Mouse (Mus musculus) gastrocnemius, postnatal 4 days (tissue): Measurements from ENCODE around the gene Top3a. TPM values are rescaled to one million over a fixed set of nuclear protein-coding genes. Genes with fewer than 3 reads are reported as not detected.

Source experiments
- DNase-seq, 2 experiments: peaks; one replicate each; pipeline ENCODE4 v3.0.0; 2021 to 2022; ENCODE audit warnings: low spot score in 2 of 2, mixed read lengths in 2 of 2
- total RNA-seq, 2 experiments: library from RNA; stranded (reverse); gene quantifications; 2 replicates each; pipeline ENCODE4 v1.2.3; 2021

The Top3a gene
- total RNA-seq, 2 experiments from 2014 or later = 9.4 to 10.6 TPM

DNA sequence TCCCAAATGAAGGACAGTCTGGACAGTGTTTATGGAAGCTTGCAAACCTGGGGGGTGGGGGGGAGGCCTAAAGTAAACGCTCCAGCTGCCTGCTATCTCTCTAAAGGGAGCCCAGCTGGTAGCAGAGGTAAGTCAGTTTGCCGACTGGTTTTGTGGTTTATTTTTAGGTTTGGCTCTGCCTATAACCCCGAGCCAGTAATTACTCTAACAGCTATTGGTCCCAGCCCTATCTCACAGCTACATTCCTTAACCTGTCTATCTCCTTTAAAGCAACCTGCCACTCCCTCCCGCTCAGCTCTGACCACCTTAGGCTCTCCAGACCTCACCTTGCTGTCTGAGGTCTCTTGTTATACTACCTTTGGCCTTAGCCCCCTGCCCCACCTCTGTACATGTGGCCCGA is 57.9 kb downstream of the Top3a start:
- no peak for DNase-seq

DNA sequence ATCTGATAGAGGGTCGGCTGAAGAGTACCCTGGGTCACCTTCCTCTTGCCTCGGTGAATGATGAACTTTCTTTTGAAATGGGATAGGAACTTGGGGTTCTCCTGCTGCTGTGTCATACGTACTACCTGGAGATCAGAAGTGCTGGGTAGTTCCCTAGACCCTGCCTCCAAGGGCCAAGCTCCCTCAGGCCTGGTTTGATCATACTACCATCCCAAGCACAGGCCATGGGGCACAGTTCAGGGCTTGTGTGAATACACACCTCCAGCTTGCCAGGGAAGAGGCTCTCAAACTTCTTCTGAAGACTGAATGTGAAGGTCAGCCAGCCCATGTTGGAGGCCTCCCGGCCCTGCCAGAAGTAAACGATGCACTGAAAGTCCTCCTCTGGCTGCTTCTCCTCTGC is 61.3 kb downstream of the Top3a start:
- no peak for DNase-seq

DNA sequence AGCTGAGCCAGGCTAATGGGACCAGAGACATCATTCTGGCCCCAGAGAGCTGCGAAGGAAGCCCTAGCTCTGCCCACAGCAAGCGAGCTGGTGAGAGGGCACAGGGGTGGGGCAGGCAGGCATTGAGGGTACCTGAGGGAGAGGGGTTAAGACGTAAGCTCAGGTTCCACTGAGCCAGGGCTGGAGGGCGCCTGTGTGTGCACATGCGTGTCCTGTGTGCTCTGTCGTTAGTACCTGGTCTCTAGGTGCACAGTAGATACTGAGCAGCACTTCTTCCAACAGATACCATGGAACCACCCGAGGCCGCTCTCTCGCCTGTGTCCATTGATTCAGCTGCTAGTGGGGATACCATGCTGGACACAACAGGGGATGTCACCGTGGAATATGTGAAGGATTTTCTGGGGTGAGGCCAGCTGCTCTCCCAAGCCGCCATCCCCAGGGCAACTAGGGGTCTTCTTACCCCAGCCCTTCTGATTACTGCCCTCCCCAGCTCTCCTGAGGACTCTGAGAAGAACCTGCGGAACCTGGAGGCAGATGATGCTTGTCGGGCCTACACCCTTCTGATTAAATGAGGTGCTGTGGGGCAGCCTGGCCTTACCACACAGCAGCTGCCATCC is 64.4 kb downstream of the Top3a start:
- DNase-seq = no peak

DNA sequence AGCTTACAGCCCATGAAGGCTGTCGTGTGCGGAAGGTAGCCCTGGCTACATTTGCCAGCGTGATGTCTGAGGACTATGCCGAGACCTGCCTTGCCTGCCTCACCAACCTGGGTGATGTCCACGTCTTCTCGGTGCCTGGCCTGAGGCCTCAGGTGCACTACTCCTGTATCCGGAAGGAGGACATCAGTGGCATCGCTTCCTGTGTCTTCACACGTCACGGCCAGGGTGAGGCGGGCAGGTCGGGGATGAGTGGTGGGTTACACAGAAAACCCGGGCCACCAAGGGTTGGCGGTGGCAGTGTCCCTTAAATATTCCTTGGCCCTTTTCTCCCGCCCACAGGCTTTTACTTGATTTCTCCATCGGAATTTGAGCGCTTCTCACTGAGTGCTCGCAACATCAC is 65.1 kb downstream of the Top3a start:
- no peak for DNase-seq

DNA sequence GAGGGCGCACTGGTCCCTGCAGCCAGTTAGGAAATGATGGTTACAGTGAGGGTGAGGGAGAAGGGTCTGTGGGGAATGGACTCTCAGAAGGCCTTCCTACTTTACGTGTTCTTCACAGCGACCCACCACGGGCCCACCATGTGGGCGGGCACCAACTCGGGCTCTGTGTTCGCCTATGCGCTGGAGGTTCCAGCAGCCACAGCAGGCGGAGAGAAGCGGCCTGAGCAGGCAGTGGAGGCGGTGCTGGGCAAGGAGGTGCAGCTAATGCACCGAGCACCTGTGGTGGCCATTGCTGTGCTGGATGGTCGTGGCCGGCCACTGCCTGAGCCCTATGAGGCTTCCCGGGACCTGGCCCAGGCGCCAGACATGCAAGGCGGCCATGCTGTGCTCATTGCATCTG is 65.9 kb downstream of the Top3a start:
- DNase-seq = no peak

DNA sequence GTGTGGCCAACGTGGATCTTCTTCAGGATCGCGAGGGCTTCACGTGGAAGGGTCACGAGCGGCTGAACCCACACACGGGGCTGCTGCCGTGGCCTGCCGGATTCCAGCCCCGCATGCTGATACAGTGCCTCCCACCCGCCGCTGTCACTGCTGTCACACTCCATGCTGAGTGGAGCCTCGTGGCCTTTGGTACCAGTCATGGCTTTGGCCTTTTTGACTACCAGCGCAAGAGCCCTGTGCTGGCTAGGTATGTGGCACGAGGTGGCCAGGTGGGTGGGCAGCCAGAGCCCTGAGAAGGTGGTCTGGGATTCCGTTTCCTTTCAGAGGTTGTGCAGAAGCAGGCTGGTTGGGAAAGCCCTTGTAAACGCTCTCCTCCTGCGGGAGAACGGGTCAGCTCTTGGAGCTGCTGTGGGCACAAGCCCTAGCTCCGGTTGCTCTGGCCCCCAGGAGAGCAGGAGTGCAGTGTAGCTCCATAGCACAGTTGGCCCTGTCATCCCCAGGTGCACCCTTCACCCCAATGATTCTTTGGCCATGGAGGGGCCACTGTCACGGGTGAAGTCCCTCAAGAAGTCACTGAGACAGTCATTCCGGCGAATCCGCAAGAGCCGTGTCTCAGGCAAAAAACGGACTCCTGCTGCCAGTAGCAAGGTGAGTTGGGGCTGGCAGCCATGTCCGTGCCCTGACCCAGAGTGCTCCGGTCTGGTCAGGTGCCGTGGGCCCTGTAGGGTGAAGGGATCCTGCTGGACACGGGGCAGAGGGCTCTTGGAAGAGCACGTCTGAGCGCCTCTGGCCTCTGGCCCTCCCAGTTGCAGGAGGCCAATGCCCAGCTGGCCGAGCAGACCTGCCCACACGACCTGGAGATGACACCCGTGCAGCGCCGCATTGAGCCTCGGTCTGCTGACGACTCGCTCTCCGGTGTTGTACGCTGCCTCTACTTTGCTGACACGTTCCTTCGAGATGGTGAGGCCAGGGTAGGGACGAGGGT is 67.4 kb downstream of the Top3a start:
- DNase-seq = peak in 1 of 2 experiments; percentile 7

DNA sequence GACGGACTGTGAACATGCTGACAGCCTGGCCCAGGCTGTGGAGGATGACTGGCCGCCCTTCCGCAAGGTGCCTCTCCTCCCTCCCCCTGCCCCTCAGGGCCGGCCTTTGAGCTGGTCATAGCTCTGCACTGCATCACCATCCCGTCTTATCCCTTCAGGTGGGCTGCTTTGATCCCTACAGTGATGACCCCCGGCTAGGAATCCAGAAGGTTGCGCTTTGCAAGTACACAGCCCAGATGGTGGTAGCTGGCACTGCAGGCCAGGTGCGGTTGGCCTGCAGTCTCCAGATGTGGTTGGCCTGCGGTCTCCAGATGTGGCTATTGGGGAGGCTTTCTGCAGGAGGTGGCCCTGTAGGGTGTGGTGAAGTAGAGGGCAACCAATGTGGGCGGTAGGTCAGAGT is 68.5 kb downstream of the Top3a start:
- no peak for DNase-seq

DNA sequence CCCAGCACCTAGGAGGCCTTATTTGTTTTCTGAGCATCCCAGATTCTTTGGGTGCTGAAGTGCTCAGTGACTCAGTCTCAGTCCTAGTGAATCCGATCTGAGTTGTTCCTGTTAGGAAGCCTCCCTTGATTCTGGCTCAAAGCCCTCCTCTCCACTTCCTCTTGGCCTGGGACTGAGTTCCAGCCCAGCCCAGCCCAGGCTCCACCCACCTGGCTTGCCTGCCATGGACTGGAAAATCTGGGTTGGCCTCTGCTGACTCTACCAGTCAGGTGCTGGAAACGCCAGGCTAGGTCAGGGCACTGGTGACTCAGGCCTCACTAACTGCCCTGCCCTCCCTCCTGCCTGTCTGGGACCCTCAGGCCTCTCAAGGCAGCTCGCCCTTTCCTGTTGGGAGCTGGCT is 69.5 kb downstream of the Top3a start:
- DNase-seq = peak; percentile 64 to 83

DNA sequence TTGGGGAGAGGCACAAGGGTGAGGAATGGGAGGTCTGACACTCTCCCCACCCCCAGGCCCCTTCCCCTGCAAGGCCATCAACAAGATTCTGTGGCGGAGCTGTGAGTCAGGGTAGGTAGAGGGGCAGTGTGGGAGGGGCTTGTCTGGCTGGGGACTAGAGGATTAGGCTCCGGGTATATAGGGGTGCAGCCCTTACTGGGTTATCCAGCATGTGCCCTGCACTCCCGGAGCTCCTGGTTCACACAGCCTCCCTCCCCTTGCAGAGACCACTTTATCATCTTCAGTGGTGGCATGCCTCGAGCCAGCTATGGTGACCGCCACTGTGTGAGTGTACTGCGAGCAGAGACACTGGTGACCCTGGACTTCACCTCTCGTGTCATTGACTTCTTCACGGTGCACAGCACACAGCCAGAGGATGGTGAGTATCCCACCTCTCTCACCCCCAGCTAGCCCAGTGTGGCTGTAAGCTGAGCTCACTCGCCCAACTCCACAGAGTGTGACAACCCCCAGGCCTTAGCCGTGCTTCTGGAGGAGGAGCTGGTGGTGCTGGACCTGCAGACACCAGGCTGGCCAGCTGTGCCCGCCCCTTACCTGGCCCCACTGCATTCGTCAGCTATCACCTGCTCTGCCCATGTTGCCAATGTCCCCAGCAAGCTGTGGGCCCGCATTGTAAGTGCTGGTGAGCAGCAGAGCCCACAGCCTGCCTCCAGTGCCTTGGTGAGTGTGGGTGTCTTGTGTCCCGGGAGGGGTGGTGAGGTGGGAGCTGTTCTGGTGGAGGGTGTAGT is 70.3 kb downstream of the Top3a start:
- peak in 1 of 2 experiments; percentile 13 for DNase-seq

DNA sequence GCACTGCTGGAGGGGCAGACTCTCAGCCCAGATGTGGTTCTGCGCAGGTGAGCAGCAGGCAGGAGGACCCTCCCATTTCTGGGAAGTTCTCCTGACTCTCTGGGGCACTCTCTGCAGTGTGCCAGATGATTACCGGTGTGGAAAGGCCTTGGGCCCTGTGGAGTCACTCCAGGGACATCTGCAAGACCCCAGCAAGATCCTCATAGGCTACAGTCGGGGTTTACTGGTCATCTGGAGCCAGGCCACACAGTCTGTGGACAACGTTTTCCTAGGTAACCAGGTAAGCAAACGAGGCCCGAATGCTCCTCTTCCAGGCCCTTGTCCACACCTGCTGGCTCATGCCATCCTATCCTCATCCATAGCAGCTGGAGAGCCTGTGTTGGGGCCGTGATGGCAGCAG is 71.1 kb downstream of the Top3a start:
- no peak for DNase-seq

DNA sequence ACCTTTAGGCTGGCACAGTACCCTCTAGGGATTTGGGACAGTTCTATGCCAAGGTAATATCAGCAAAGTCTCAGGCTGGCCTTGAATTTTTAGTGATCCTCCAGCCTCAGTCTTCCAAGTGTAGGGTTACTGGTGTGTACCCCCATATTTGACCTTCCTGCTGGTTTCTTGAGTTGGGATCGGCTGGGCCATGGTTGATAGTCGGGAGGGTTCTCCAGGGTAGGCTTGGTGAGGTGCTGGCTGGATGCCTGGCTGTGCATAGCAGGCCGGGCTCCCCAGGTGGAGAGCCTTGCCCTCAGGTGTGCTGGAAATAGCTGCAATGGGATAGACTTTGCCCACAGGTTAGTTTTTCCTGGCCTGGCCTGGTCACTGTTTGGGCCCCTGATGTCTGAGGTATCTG is 71.9 kb downstream of the Top3a start:
- DNase-seq = peak in 1 of 2 experiments; percentile 15

DNA sequence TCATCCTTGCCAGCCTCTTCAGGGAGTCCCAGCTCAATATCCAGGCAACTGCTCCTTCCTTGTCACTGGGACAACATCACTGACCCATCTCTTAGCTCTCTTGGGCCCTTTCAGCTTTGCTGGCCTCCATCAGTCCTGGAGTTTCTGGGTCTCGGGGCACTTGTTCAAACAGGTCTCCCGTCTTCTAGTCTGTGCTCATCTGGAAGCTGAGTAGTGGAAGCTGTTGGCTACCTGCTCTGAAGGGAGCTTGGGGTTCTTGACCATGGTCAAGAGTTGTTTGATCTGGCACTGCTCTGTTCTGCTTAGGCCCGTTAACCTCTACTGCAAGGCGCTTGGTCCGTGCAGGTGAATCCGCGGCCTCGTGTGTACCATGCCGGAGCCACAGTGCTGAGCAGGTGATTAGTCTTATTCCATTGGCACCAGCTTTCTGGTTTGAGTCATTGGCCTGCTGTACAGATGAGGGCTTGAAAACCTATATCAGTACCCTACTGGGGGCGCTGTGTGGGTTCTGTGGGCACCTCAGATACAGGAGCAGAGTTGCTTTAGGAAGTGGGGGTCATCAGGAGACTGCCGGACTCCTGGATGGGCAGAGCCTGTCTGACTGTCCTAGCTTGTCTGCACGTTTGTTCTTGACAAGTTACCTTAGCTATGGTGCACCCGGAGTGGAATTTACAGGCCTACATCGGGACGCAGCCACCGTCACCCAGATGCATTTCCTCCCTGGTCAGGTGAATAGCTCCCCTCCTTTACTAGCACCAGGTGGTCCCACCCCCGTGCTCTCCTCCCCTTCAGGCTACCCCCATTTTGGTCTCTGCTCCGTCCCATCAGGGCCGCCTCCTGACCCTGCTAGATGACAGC is 72.9 kb downstream of the Top3a start:
- DNase-seq = peak; percentile 8 to 13

DNA sequence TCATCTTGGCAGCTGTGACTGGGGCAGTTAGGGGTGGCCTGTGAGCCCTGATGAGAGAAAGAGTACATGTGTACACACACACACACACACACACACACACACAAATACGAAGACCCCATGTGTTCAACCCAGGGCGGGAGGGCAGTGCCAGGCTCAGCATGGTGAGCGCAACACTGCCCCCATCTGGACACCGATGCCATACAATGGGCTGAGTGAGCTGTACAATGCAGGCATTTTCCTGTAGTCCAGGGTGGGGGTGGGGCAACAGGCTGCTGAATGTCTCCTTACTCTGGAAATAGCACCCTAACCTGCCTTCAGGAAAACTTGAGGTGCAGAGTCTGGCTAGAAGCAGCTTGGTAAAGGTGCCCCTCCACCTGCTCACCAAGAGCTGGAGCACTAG is 74.0 kb downstream of the Top3a start:
- DNase-seq = peak; percentile 16 to 61

DNA sequence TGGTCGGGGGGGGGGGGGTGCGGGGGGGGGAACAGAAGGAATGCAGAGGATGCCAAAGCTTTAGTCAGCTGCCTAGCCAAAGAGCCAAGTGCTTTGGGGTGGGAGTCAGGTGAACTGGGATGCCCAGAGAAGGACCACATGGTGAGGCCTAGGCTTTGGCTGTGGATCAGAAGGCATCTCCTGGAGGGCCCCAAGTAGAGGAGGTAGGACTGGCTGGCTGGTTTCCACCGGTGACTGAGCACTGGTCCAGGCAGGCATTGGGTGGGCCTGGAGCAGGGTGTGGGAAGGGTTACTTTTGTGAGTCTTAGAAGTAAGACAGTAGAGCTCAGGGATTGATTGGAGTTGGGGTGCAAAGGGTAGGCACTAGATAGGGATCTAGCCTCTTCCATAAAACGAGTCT is 75.6 kb downstream of the Top3a start:
- peak; percentile 8 to 16 for DNase-seq

DNA sequence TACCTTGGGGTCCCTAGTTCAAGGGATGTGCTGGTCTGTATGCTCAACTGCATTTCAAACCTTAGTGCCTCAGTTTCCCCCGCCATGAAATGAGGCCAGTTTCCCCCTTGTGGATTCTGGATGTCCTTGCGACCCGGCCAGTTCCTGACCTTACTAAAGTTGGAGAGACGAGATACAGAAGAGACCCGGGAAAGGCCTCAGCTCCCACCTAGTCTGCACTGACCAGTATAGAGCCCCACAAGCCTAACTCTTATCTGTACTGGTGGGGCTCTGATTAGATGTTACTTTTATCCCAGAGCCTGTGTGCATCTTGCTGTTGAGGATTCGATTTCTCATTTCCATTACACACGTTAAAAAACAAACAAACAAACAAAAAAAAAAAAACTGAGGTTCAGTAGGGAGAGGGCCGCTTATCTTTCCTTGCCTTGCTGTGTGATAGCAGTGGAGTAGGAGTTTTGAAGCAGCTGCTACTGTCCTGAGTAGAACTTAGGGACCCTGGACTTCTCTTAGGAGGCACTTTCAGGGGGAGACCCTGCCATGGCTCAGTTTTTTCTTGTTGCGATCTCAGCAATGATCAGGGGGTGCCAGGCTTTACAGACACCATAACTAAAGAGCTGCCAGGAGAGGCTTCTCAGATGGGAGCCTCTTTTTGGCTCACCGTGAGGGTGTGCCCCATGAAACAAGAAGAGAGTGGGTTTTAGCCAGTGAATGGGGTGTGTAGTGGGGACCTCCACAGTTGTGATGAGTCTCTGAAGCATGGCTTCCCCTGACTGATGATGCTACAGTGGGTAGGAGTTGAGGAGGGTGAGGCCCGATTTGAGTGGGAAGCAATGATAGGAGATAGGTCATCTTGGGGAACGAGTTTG is 76.6 kb downstream of the Top3a start:
- DNase-seq = peak; percentile 9 to 14

DNA sequence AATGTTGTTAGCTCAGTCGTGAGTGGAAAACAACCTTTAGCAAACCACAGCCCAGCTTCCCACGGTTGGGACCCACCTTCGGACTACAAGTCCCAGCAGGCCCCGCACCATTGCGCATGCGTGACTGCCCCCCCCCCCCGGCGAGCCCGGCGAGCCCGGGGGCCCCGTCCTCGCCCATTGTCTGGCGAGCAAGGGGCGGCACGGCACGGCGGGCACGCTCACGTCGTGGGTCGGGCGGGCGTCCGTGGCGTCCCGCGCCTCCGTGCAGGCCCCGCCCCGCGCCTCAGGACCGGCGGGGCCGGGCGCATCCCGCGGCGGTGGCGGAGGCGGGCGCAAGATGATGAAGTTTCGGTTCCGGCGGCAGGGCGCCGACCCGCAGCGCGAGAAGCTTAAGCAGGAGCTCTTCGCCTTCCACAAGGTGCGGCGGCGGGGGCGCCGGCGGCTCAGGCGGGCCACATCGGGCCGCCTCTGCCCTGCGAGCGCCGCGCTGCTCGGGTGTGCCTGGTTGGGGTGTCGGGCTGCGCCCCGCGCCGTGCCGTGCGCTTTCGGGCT is 77.6 kb downstream of the Top3a start, which contains the start of gene Llgl1:
TSS of gene Llgl1 (plus strand) at position 200 of the 552 bp plus-strand sequence.
- peak; percentile 86 to 90 for DNase-seq

DNA sequence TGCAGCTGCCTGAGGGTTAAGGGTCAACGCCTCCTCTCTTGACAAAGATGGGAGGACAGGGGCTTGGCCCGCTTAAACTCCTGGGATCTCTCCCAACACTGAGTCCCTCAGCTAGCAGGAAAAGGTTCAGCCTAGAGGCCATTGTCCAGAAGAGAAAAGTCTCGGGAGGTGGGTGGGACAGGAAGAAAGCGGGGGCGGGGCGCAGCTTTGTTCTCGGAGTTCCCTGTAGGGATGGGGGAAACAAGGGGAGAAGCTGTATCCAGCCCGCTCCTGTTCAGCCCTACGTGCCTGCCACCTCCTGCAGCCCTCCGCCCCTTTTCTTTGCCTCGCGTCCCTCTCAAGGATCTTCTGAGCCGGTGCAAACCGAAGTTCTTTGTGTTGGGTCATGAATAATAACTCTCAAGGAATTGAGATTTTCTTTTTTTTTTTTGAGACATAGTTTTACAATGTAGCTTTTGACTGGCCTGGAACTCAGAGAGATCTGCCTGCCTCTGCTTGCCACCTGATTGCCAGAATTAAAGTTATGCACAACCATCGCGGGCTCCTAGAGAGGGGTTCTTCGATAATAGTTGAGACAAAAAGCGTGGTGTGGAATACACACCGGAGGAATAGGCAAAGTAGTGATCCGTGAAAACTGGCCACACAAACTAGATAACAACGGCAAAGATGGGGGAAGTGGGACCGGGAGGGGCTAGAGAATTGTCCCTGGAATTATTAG is 78.2 kb downstream of the Top3a start:
- DNase-seq = peak; percentile 45 to 81

DNA sequence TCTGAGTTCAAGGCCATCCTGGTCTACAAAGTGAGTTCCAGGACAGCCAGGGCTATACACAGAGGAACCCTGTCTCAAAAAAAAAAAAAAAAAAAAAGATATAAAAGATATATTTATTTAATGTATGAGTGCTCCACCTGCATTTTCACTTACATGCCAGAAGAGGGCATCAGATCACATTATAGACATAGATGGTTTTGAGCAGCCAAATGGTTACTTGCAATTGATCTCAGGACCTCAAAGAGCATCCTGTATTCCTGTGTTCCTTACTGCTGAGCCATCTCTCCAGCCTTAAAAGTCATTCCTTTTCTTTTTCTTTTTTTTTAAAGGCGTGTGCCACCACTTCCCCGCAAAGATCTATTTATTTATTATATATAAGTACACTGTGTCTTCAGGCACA is 79.6 kb downstream of the Top3a start:
- DNase-seq = no peak

DNA sequence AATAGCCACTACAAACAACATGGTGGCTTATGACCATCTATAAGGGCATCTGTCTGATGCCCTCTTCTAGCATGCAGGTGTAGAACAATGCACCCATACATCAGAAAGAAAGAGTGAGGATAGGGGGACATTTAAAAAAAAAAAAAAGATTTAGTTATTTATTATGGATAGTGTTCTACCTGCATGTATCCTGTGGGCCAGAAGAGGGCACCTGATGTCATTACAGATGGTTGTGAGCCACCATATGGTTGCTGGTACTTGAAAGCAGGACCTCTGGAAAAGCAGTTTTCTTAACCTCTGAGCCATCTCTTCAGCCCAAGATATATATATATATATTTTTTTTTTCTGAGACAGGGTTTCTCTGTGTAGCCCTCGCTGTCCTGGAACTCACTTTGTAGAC is 81.0 kb downstream of the Top3a start:
- no peak for DNase-seq
